Mouse (Mus musculus): ENCODE results near the gene Galnt11.

The Galnt11 gene

DNA sequence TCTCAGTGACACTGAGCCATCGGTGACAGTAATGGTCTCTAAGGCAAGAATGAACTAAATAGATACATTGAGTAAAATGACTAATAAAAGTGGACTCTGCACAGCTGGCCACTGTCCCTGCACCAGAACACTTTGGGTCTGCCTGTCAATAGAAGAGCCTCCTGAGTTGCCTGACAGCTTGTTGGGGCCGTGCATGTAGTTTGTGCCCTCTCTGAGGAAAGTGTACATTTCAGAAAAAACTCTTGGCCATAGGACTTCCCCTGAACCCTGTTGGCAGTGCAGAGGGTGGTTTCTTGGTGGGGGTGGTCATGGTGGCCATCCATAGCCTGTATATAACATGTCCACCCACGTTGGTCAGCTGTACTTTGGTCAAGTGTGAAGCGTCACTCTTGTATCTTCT lies 32.8 kb downstream of the Galnt11 start:
- DNase-seq (ENCODE audit: low spot score): no peak

DNA sequence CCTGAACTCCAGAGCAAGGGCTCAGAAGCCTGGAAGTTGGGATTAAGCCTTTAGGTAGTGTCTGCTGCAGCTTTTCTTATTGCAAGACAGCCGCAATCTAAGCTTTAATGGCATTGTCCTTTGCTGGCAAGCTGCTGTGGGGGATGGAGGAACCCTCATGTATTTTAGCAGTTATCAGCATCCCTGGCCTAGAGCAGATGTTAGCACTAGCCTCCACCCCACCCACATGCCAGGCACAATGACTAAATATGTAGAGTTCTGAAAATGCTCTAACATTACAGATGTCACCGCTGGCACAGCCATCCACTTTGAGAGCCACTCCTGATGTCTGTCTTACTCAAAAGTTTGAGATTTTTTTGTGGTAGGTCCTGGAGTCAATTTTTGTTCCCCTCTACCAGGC lies 35.0 kb downstream of the Galnt11 start:
- DNase-seq (ENCODE audit: low spot score): no peak

DNA sequence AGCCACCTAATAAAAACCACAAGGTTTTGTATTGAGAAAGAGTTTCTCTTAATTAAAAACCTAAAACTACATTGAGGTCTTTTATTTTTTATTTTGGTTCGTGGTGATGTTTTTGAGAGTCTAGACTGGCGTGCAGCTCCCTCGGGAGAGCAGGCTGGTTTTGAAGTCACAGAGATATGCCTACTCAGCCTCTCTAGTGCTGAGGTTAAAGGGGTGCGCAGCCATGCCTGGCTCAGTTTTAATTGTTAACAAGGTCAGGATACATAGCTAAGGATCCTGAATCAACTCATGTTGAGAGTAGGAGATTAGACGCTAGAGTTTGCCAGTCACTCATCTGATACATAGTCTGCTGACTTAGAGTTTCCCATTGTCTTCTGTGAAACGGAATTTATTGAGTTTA lies 39.7 kb downstream of the Galnt11 start:
- no peak for DNase-seq (ENCODE audit: low spot score)

DNA sequence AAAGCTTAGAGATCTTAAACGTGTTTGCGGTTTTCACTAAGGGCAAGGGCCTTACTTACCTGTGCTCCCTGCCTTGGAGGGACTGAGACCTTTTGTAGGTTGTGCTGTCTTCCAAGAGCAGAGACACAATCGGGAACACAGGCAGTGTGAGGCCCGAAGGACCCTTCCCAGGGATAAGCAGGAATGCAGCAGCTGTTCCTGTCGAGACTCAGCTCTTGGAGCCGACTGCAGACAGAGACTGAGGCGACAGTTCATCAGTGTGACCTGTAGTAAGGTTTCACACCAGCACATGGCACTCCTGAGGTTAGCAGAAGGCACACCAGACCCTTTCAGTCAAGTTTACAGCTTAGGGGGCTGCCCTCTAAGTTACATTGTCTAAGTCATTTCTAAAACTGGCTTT lies 40.6 kb downstream of the Galnt11 start:
- no peak for DNase-seq (ENCODE audit: low spot score)

DNA sequence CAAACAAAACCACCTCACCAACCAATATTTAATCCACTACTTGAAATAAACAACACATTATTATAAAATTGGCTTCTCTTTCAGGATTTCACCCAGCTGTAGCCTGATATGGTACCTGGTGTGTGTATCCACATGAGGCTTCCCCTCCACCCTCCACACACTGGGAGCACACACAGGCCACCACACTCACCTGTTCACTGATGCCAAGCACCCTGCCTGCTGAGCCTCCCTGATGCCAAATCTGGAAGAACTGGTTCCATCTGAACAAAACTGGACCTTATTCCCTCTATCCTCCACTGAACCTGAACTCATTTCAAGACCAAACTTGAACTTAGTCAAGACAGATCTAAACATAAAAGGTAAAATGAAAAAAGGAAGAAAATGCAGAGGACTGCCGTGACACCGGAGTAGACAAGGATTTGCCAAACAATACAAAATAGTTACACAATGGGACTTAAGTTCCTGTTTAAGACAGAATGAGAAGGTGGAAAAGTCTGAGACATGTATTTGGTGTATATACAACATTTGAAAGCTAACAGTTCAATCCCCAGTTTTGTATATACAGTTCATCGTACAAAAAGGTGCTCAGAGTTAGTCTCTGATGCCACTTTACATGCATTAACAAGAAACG lies 46.7 kb downstream of the Galnt11 start:
- no peak for DNase-seq (ENCODE audit: low spot score)

DNA sequence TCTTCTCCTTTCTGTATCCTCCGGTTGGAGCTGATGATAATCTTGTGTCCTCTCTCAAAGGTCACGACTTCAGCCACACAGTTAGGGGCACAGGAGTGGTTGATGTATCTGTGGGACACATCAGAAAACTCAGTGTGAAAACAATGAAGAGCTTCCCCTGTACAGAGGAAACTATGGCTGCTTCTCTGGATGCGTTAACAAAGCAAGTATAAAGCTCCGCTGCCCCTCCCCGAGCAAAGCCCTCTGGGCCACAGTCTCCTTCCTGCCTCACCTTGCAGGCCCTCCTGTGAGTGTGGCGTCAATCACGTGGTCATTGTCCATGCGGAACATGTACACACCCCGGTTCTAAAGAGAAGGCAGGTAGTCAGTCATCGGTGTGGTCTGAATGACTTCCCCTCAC lies 53.9 kb downstream of the Galnt11 start:
- DNase-seq (ENCODE audit: low spot score): no peak

DNA sequence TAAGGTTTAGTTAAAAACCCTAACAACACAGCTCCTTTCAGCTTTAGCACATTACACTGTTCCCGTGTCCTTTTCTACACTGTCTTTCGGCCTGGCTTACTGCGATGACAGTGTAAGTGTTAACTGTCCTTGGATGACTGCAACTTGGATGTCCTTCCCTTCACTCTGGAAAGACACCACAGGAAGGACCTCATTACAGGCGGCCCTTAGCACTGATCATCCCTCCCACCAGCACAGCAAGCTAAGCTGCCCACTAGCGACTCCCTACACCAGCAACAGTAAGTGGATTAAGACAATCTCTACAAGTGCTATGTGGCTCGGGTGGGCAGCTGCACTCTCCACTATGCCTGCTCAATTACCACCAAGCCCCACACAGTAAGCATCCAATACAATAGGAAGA lies 54.7 kb downstream of the Galnt11 start:
- DNase-seq (ENCODE audit: low spot score): no peak

DNA sequence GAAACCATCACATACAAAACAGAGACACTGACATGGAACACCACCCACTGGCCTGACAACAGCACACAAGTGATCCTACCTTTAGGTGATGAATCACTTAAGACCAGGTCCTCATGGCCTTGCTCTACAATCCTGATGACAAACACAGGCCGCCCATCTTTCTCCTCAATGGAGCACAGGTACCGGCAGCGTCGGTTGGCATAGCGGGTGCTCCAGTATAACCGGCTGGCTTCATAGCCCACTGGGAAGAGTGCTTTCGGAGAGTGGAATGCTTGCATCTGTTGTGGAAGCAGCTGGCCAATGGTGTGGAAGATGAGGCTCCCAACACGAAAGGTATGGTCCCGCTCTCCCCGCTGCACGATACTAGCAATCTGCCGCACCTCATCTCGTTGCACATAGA lies 62.3 kb downstream of the Galnt11 start:
- DNase-seq (ENCODE audit: low spot score): no peak

DNA sequence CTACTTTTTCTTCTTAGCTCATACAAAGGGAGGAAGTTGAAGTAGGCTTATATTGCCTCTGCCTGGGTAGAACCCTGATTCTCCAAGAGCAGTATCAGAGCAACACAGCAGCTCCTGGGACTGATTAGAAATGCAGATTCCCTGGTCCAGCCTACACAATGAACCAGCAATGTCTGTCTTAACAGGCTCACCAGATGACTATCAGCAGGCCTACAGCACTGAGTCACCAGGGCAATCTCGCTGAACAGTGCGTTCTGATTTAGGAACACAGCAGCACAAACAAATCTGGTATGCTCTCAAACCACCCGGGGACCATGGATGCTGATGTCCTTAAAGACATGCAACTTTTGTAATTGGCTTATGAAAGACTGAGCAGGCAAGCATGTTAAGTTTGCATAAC lies 75.1 kb downstream of the Galnt11 start:
- no peak for DNase-seq (ENCODE audit: low spot score)

DNA sequence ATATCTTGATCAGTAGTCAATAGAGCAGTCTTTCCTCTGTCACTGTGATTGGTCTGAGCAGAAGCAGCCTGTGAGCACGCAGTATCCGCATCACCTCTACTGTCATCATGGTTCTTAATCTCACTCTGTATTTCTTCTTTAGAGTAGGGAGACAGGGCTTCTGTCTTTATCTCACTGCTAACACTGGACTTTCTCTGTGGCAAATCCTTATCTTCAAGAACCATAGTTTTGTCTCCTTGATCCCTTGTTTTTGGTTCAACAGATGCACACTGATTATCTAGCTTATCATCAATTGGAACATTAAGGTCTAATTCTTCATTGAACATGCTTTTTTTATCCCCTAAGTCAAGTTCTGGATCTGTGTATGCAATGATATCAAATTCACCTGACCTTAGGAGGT lies 88.5 kb downstream of the Galnt11 start:
- DNase-seq (ENCODE audit: low spot score): no peak

DNA sequence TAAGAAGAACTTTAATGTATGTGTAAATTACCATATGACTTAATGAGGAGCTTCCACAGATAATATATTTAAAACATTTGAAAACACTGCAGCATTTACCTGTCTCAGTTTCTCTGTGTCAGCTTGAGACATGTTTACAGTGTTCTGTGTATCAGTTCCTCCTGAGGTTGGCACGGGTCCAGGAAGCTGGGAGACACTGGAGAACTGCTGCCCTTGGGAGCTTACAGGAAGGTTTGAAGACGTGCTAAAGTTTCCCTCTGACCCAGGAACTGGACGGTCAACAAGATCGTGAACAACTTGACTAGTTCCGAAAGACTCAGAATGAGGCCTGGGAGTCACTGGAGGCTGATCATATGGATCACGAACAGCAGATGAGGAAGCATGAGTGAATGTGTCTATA lies 92.2 kb downstream of the Galnt11 start:
- no peak for DNase-seq (ENCODE audit: low spot score)
